Mouse (Mus musculus) liver, embryonic 15.5 days (tissue): ENCODE results near the gene Olfr466. TPM values are rescaled to one million over a fixed set of nuclear protein-coding genes. Genes with fewer than 3 reads are reported as not detected.
A peak's percentile ranks its signal among the peaks of the same experiment; 100 is the strongest.

Experiments
- ATAC-seq: fragments of 200-750 bp; cut with Nextera tagmentation; 2 replicates; pipeline ENCODE4 v1.8.0; 2017; ENCODE audit warnings: moderate number of reproducible peaks, mild to moderate bottlenecking, moderate library complexity; ENCODE audit not compliant: insufficient read depth
- H3K27ac ChIP-seq: fragments of 300-500 bp; sonication (generic); replicated peaks from 2 replicates; pipeline ENCODE4 v1.5.1; 2015; ENCODE audit warnings: mild to moderate bottlenecking, inconsistent platforms
- H3K27me3 ChIP-seq: fragments of 300-500 bp; sonication (generic); 2 replicates; pipeline ENCODE4 v1.6.1; 2015; ENCODE audit warnings: mild to moderate bottlenecking, inconsistent platforms
- H3K36me3 ChIP-seq: fragments of 300-500 bp; sonication (generic); replicated peaks from 2 replicates; pipeline ENCODE4 v1.6.1; 2015; ENCODE audit warnings: moderate library complexity, mild to moderate bottlenecking, inconsistent platforms
- H3K4me1 ChIP-seq: fragments of 300-500 bp; sonication (generic); replicated peaks from 2 replicates; pipeline ENCODE4 v1.6.1; 2015; ENCODE audit warnings: inconsistent platforms
- H3K4me2 ChIP-seq: fragments of 300-500 bp; sonication (generic); 2 replicates; pipeline ENCODE4 v1.6.1; 2015; ENCODE audit warnings: moderate library complexity, mild to moderate bottlenecking, inconsistent platforms
- H3K4me3 ChIP-seq: fragments of 300-500 bp; sonication (generic); replicated peaks from 2 replicates; pipeline ENCODE4 v1.5.1; 2015; ENCODE audit warnings: mild to moderate bottlenecking, inconsistent platforms
- H3K9ac ChIP-seq: fragments of 300-500 bp; sonication (generic); 2 replicates; pipeline ENCODE4 v1.6.1; 2015; ENCODE audit warnings: moderate library complexity, mild to moderate bottlenecking, inconsistent platforms
- H3K9me3 ChIP-seq: fragments of 300-500 bp; sonication (generic); replicated peaks from 2 replicates; pipeline ENCODE4 v1.6.1; 2016; ENCODE audit warnings: inconsistent platforms
- WGBS: fragments of 180-500 bp; shearing (Covaris S2); methylation state at CpG from one replicate; pipeline ENCODE4 v1.1.7; 2015; ENCODE audit warnings: mixed read lengths; ENCODE audit not compliant: insufficient replicate concordance; 5-methylcytosine and 5-hydroxymethylcytosine counted together
- polyA plus RNA-seq: library from polyadenylated mRNA; unstranded; fragments of >200 nt; fragmentation: Nextera tagmentation; extraction: Ambion mirVana; gene quantifications from 2 replicates; pipeline ENCODE4 v1.2.1, GENCODE M21; 2015

Gene Olfr466
- polyA plus RNA-seq, 1 experiment from 2014 or later: not detected

DNA sequence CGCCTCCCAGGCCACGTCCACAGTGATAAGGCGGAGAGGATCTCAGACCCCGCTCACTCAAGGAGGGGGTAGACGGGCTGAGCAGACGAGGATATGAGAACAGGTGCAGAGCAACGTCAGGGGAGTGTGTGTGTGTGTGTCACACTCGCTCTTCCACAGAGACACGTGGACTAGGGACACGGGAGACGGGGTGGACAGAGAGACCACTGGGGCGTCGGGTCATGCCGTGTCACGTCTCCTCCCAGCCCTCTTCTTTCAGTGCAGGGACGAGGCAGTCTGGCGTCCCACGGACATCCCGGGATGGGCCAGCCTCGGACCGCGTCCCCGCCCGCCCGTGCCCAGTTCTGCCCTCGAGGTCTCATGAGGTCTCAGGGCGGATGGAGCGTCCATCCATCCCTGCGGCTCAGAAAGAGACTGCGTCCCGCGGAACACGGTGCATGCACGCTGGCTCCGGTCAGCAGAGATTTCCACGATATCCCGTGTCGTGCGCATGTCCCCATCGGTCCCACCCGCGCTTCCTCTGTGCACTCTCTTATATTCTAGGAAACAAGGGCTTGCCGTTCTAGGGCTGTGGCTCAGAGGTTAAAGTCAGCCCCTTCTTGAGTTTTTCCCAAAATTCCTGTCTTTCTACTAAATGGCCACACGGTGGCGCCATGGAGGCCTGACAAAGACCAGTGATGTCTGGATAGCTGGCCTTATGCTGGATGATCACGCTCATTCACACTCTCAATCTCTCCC is 25.9 kb downstream of the Olfr466 start:
- Histone ChIP-seq H3K4me3 (peak overlapping the region; percentile 18; the same call in 1 of the 2 replicates), H3K9me3 (no peaks in the 10 kb centered on the region), H3K27me3 (no peaks in the 10 kb centered on the region), H3K9ac (no peak overlapping the region), H3K36me3 (no peaks in the 10 kb centered on the region), H3K27ac (no peak overlapping the region), H3K4me2 (peak overlapping the region; percentile 57), H3K4me1 (peaks cover 5% of the 10 kb centered on the region; the same call in 1 of the 2 replicates)
- 15% methylated on average over 46 of the region's 46 CpGs for WGBS
- ATAC-seq: peak; percentile 25; the same call in 1 of the 2 replicates

- Histone ChIP-seq H3K4me1 (peaks cover 5% of the 10 kb centered on the region; the same call in 1 of the 2 replicates), H3K9me3 (no peaks in the 10 kb centered on the region), H3K4me2 (no peak overlapping the region), H3K36me3 (no peaks in the 10 kb centered on the region), H3K4me3 (no peak overlapping the region), H3K27me3 (no peaks in the 10 kb centered on the region), H3K9ac (no peak overlapping the region), H3K27ac (no peak overlapping the region)
- 43% methylated on average over 15 of the region's 15 CpGs for WGBS
- no peak; the same call in 1 of the 2 replicates for ATAC-seq
Measured at GRCm38 (mm10) chr13:65176472-65177091, 26.5 kb downstream of the Olfr466 start.

DNA sequence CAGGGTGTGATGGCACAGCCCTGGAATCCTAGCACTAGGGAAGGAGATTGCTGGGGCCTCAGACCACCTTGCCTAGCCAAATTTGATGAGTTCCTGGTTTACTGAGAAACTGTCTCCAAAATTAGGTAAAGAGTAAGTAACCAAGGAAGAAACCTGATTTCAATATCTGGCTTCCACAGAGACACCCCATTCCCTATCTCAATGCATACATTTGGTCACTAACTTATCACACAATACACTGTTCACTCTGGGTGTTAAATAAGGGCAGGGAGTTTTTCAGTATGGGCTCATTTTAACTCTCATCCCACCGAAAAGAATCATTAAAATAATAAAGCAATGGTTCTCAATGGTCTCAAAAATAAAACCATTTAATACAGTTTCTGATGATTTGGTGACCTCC is 50.6 kb downstream of the Olfr466 start:
- no peak overlapping the region for H3K27ac ChIP-seq
- H3K4me3 ChIP-seq: no peak overlapping the region
- no peaks in the 10 kb centered on the region for H3K4me1 ChIP-seq
- H3K9me3 ChIP-seq: no peaks in the 10 kb centered on the region
- no peaks in the 10 kb centered on the region for H3K36me3 ChIP-seq
- no peak for ATAC-seq
- no peaks in the 10 kb centered on the region for H3K27me3 ChIP-seq
- WGBS: 48% methylated on average over 1 of the region's 1 CpGs
- H3K9ac ChIP-seq: no peak overlapping the region
- no peak overlapping the region for H3K4me2 ChIP-seq

Other genes starting within 250 kb of the Olfr466 start
- gene Cntnap3, start 246.3 kb upstream of the Olfr466 start, polyA plus RNA-seq: not detected in 2 replicates
- gene Spata31, start 232.8 kb upstream of the Olfr466 start, polyA plus RNA-seq: not detected in 2 replicates
- gene Spata31d1c, start 117.2 kb upstream of the Olfr466 start, polyA plus RNA-seq: not detected in 2 replicates
- gene Prss47, start 97.5 kb upstream of the Olfr466 start, polyA plus RNA-seq: not detected in 2 replicates
- 41.9 and 45.0 TPM in 2 replicates for gene Mfsd14b, start 37.3 kb upstream of the Olfr466 start, polyA plus RNA-seq
- gene Olfr465-ps1, start 12.2 kb upstream of the Olfr466 start, polyA plus RNA-seq: not detected in 2 replicates
- not detected in 2 replicates for gene Nlrp4f, start 55.7 kb downstream of the Olfr466 start, polyA plus RNA-seq
- not detected in 2 replicates for gene Gm10775, start 109.3 kb downstream of the Olfr466 start, polyA plus RNA-seq
- 3.2 and 3.4 TPM in 2 replicates for gene Zfp369, start 128.6 kb downstream of the Olfr466 start, polyA plus RNA-seq